Mouse (Mus musculus) cortical plate, adult 2 months (tissue): Measurements from ENCODE around the gene Kank3. TPM values are rescaled to one million over a fixed set of nuclear protein-coding genes. Genes with fewer than 3 reads are reported as not detected.

Experiments used
- H3K27ac ChIP-seq: fragments of 200-500 bp; 2 replicates; pipeline ENCODE4 v1.5.1; 2012; ENCODE audit warnings: low read length, control low read depth, inconsistent platforms; ENCODE audit not compliant: insufficient read depth
- H3K4me1 ChIP-seq: fragments of 200-500 bp; 2 replicates; pipeline ENCODE4 v1.6.1; 2011; ENCODE audit warnings: low read length; ENCODE audit not compliant: control insufficient read depth, insufficient read depth
- H3K4me3 ChIP-seq: fragments of 200-500 bp; 2 replicates; pipeline ENCODE4 v1.5.1; 2011; ENCODE audit warnings: mild to moderate bottlenecking, low read length, control low read depth; ENCODE audit not compliant: insufficient read depth
- CTCF ChIP-seq: fragments of 200-500 bp; IDR thresholded peaks from 2 replicates; pipeline ENCODE4 v1.5.1; 2011; ENCODE audit warnings: mild to moderate bottlenecking, control low read depth, low read length; ENCODE audit not compliant: insufficient read depth; ENCODE audit errors: extremely low read depth
- POLR2A ChIP-seq: fragments of 200-500 bp; IDR thresholded peaks from 2 replicates; pipeline ENCODE4 v1.6.1; 2011; ENCODE audit warnings: mild to moderate bottlenecking, low read length, control low read depth; ENCODE audit not compliant: insufficient read depth; ENCODE audit errors: extremely low read depth
- polyA plus RNA-seq: library from polyadenylated mRNA; depleted of rRNA; stranded (reverse); fragments of >200 nt; gene quantifications from 2 replicates; pipeline ENCODE4 v1.2.3, GENCODE M21; 2012

The Kank3 gene
- polyA plus RNA-seq, 1 experiment, result 59.0 TPM

- H3K4me3 ChIP-seq, result peak overlapping the region; percentile 30
- H3K27ac ChIP-seq, result no peak overlapping the region
- peaks cover 2% of the 10 kb centered on the region; the same call in 1 of the 2 replicates for H3K4me1 ChIP-seq
- TF ChIP-seq CTCF (no peak), POLR2A (no peak)
Observed at GRCm38 (mm10) chr17:33780431-33780830, 29.9 kb upstream of the Kank3 start.

- Histone ChIP-seq H3K27ac (peak within 1 kb of the TSS; percentile 64), H3K4me3 (peak within 1 kb of the TSS; percentile 30)
- TF ChIP-seq POLR2A (no peak), CTCF (no peak)
Observed at GRCm38 (mm10) chr17:33781124-33781977, 29.0 kb upstream of the Kank3 start, which contains the start of gene Angptl4. Gene Angptl4, minus strand, starts transcription at chr17:33781830.

GRCm38 (mm10) chr17:33782067-33782466, 28.3 kb upstream of the Kank3 start:
- Histone ChIP-seq H3K27ac (peak overlapping the region; percentile 58), H3K4me3 (no peak overlapping the region; the same call in 1 of the 2 replicates), H3K4me1 (peaks cover 2% of the 10 kb centered on the region; the same call in 1 of the 2 replicates)
- TF ChIP-seq POLR2A (no peak), CTCF (no peak)

More at GRCm38 (mm10) chr17:33781124-33781977, 29.0 kb upstream of the Kank3 start, which contains the start of gene Angptl4:
- peaks cover 2% of the 10 kb centered on the region; the same call in 1 of the 2 replicates for H3K4me1 ChIP-seq

- no peak for TF ChIP-seq POLR2A
- TF ChIP-seq CTCF, result no peak
- Histone ChIP-seq H3K27ac (no peak overlapping the region), H3K4me1 (peaks cover 2% of the 10 kb centered on the region; the same call in 1 of the 2 replicates), H3K4me3 (no peak overlapping the region)
Observed at GRCm38 (mm10) chr17:33783408-33783807, 26.9 kb upstream of the Kank3 start.

- Histone ChIP-seq H3K27ac (no peak overlapping the region), H3K4me3 (no peak overlapping the region), H3K4me1 (peaks cover 2% of the 10 kb centered on the region; the same call in 1 of the 2 replicates)
- no peak for TF ChIP-seq POLR2A
- TF ChIP-seq CTCF, result no peak
Observed at GRCm38 (mm10) chr17:33784939-33785338, 25.4 kb upstream of the Kank3 start.

- Histone ChIP-seq H3K27ac (no peak overlapping the region), H3K4me3 (no peak overlapping the region), H3K4me1 (0 out of 2 replicates have a peak, but pooled peaks cover 2% of the 10 kb centered on the region)
- TF ChIP-seq CTCF (no peak), POLR2A (no peak)
Observed at GRCm38 (mm10) chr17:33786375-33786774, 23.9 kb upstream of the Kank3 start.

GRCm38 (mm10) chr17:33788732-33789131, 21.6 kb upstream of the Kank3 start:
- no peak overlapping the region for H3K4me3 ChIP-seq
- TF ChIP-seq CTCF (no peak), POLR2A (no peak)
- no peak overlapping the region for H3K27ac ChIP-seq
- no peaks in the 10 kb centered on the region for H3K4me1 ChIP-seq

GRCm38 (mm10) chr17:33798306-33798705, 12.0 kb upstream of the Kank3 start:
- TF ChIP-seq POLR2A (no peak), CTCF (0 out of 2 replicates have a peak, but pooled peaks have one; percentile 21)
- Histone ChIP-seq H3K4me1 (no peaks in the 10 kb centered on the region), H3K27ac (no peak overlapping the region), H3K4me3 (no peak overlapping the region)

- H3K4me3 ChIP-seq, result no peak overlapping the region
- no peak overlapping the region for H3K27ac ChIP-seq
- H3K4me1 ChIP-seq, result no peaks in the 10 kb centered on the region
- TF ChIP-seq POLR2A (no peak), CTCF (no peak)
Observed at GRCm38 (mm10) chr17:33799277-33799676, 11.0 kb upstream of the Kank3 start.
